Mouse (Mus musculus): ENCODE measurements around the gene Sft2d2. TPM values are rescaled to one million over a fixed set of nuclear protein-coding genes. Genes with fewer than 3 reads are reported as not detected.

Gene Sft2d2
- polyA plus RNA-seq, 1 experiment = 106 TPM

GRCm38 (mm10) chr1:165151216-165151615, 43.0 kb downstream of the Sft2d2 start:
- H3K4me1 ChIP-seq (ENCODE audit: control insufficient read depth, insufficient read depth, low read length) = peaks cover 8% of the 10 kb centered on the region
- H3K27ac ChIP-seq (ENCODE audit: insufficient read depth, low read depth, low read length) = no peak overlapping the region
- no peak for TF ChIP-seq POLR2A (IDR thresholded peaks at IDR 0.05; ENCODE audit: borderline replicate concordance, low read depth, low read length)
- TF ChIP-seq CTCF (IDR thresholded peaks at IDR 0.05; ENCODE audit: low read depth, low read length) = no peak
- no peak overlapping the region for H3K4me3 ChIP-seq (ENCODE audit: insufficient read depth, low read length)

DNA sequence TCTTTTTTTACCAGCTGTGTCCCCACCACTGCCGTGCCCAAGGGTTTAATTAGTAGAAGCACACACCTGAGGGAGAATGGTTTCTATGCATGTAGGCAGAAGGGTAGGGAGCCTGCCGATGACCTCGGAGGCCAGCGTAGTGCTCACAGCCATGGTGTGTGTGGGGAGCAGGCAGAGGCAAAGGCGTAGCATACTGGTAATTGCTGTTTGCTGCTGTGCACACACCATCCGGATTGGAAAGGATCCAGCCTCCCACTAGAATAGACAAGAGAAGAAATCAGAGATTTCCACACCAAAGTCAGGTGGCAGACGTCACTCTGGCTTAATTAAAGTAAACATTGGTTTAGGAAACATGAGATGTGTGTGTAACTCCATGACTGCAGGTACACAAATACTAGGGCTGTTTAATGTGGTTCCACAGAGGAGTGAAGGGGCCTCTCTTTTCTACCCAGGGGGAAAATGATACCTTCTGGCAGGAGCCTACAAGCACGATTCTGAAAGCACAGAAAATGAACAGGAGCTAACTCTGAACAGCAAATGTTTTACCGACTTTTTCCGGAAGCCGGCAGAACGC, 51.8 kb downstream of the Sft2d2 start:
- Histone ChIP-seq H3K4me3 (ENCODE audit: insufficient read depth, low read length) (no peak overlapping the region), H3K4me1 (ENCODE audit: control insufficient read depth, insufficient read depth, low read length) (peaks cover 10% of the 10 kb centered on the region), H3K27ac (ENCODE audit: insufficient read depth, low read depth, low read length) (no peak overlapping the region)
- TF ChIP-seq CTCF (IDR thresholded peaks at IDR 0.05; ENCODE audit: low read depth, low read length) (no peak), POLR2A (IDR thresholded peaks at IDR 0.05; ENCODE audit: borderline replicate concordance, low read depth, low read length) (no peak)

GRCm38 (mm10) chr1:165140227-165140626, 54.0 kb downstream of the Sft2d2 start:
- TF ChIP-seq CTCF (IDR thresholded peaks at IDR 0.05; ENCODE audit: low read depth, low read length) (no peak), POLR2A (IDR thresholded peaks at IDR 0.05; ENCODE audit: borderline replicate concordance, low read depth, low read length) (no peak)
- no peak overlapping the region for H3K4me3 ChIP-seq (ENCODE audit: insufficient read depth, low read length)
- peaks cover 10% of the 10 kb centered on the region for H3K4me1 ChIP-seq (ENCODE audit: control insufficient read depth, insufficient read depth, low read length)
- H3K27ac ChIP-seq (ENCODE audit: insufficient read depth, low read depth, low read length) = no peak overlapping the region

GRCm38 (mm10) chr1:165133858-165134257, 60.4 kb downstream of the Sft2d2 start:
- no peak for TF ChIP-seq POLR2A (IDR thresholded peaks at IDR 0.05; ENCODE audit: borderline replicate concordance, low read depth, low read length)
- no peak for TF ChIP-seq CTCF (IDR thresholded peaks at IDR 0.05; ENCODE audit: low read depth, low read length)
- H3K4me3 ChIP-seq (ENCODE audit: insufficient read depth, low read length) = no peak overlapping the region
- H3K4me1 ChIP-seq (ENCODE audit: control insufficient read depth, insufficient read depth, low read length) = peaks cover 21% of the 10 kb centered on the region
- peak overlapping the region; percentile 13 for H3K27ac ChIP-seq (ENCODE audit: insufficient read depth, low read depth, low read length)

DNA sequence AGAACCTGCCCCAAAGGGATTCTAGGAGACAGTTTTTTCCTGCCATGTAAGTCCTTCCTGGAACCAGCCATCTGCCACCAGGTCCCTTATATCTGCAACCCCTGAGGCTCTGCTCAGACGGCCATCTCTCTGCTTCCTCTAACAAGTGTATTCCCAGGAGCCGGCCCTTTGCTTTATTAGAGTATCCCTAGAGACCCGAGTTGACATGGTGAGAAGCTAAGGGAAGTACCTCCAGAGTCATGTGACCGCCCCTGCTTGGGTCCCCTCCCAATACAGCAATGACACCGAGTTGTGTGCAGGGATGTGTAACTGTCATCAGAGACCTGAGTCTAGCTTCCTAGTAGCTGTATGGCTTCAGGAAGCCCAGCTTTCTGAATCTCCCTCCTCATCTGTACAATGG, 61.0 kb downstream of the Sft2d2 start:
- Histone ChIP-seq H3K4me1 (ENCODE audit: control insufficient read depth, insufficient read depth, low read length) (peaks cover 17% of the 10 kb centered on the region), H3K4me3 (ENCODE audit: insufficient read depth, low read length) (no peak overlapping the region), H3K27ac (ENCODE audit: insufficient read depth, low read depth, low read length) (peak overlapping the region; percentile 13)
- no peak for TF ChIP-seq CTCF (IDR thresholded peaks at IDR 0.05; ENCODE audit: low read depth, low read length)
- no peak for TF ChIP-seq POLR2A (IDR thresholded peaks at IDR 0.05; ENCODE audit: borderline replicate concordance, low read depth, low read length)

DNA sequence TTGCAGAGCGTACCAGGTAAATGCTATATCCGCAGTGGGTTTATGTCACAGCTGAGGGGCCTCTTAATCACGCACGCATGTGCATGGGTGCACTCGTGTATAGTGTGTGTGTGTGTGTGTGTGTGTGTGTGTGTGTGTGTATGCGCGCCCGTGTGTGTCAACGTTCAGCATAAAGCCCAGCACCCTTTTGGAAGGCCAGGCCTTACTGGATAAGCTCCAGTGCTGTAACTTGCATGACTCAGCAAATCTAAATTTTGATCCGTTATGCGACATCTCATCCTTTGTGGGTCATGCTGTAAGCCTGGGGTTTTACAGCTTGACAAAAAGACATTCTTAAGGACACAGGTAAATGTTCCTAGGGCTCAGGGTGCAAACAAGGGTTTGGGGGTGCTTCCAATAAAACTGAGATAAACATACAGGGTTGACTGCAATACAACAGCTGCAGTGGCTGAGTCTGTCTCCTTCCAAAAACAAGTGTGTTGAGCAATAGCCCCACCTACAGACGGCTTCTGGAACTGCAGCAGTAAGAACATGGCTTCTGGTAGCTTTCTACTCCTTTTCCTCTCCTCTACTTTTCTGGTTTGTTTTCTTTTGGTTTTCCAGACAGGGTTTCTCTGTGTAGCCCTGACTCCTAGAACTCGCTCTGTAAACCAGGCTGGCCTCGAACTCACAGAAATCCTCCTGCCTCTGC, 61.9 kb downstream of the Sft2d2 start:
- no peak overlapping the region for H3K4me3 ChIP-seq (ENCODE audit: insufficient read depth, low read length)
- TF ChIP-seq CTCF (IDR thresholded peaks at IDR 0.05; ENCODE audit: low read depth, low read length) = no peak
- TF ChIP-seq POLR2A (IDR thresholded peaks at IDR 0.05; ENCODE audit: borderline replicate concordance, low read depth, low read length) = no peak
- no peak overlapping the region for H3K27ac ChIP-seq (ENCODE audit: insufficient read depth, low read depth, low read length)
- peaks cover 13% of the 10 kb centered on the region for H3K4me1 ChIP-seq (ENCODE audit: control insufficient read depth, insufficient read depth, low read length)

DNA sequence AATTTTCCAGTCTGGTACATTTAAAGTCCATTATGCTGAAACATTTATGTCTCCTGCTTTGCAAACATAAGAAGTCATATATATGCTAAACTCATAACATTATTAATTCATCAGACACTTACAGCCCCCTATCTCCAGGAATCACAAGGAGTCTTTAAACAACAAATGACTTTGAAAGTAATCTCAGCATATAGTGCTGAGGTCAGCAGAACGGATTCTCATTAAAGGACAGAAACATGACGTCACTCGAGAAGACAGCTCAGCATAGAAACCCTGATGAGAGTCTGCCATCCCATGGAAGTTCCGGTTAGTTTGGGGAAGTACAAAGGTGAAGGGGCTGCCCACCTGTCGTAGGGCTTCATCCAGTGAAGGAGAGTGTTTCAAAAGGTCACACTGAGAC, 64.7 kb downstream of the Sft2d2 start:
- H3K27ac ChIP-seq (ENCODE audit: insufficient read depth, low read depth, low read length) = no peak overlapping the region
- H3K4me1 ChIP-seq (ENCODE audit: control insufficient read depth, insufficient read depth, low read length) = peaks cover 13% of the 10 kb centered on the region
- no peak for TF ChIP-seq POLR2A (IDR thresholded peaks at IDR 0.05; ENCODE audit: borderline replicate concordance, low read depth, low read length)
- TF ChIP-seq CTCF (IDR thresholded peaks at IDR 0.05; ENCODE audit: low read depth, low read length) = no peak
- H3K4me3 ChIP-seq (ENCODE audit: insufficient read depth, low read length) = no peak overlapping the region

Other genes with a start within 250 kb of the Sft2d2 start
- gene Tbx19, start 33.7 kb downstream of the Sft2d2 start, polyA plus RNA-seq (2012; ENCODE audit: insufficient read depth, insufficient read length, missing spikeins) = not detected in 2 replicates
- gene Tiprl, start 42.6 kb upstream of the Sft2d2 start, polyA plus RNA-seq (2012; ENCODE audit: insufficient read depth, insufficient read length, missing spikeins) = 37.5 and 48.6 TPM in 2 replicates
- not detected in 2 replicates for gene Gpr161, start 101.4 kb upstream of the Sft2d2 start, polyA plus RNA-seq (2012; ENCODE audit: insufficient read depth, insufficient read length, missing spikeins)

Data from bone marrow macrophage, adult 2 months (primary cell).